Mouse (Mus musculus) thymus, adult 2 months (tissue): ENCODE data around the gene Trpc4.

Experiments
- CTCF ChIP-seq: fragments of 200-500 bp; IDR thresholded peaks from 2 replicates; pipeline ENCODE4 v1.5.1; 2012; ENCODE audit warnings: mild to moderate bottlenecking, control low read depth, low read length, moderate library complexity, borderline replicate concordance; ENCODE audit not compliant: control insufficient read depth, poor library complexity, insufficient read depth; ENCODE audit errors: extremely low read depth
- POLR2A ChIP-seq: fragments of 200-500 bp; IDR thresholded peaks from 2 replicates; pipeline ENCODE4 v1.6.1; 2012; ENCODE audit warnings: mild to moderate bottlenecking, low read length, control low read depth, moderate library complexity; ENCODE audit not compliant: control insufficient read depth, poor library complexity, insufficient read depth; ENCODE audit errors: extremely low read depth

DNA sequence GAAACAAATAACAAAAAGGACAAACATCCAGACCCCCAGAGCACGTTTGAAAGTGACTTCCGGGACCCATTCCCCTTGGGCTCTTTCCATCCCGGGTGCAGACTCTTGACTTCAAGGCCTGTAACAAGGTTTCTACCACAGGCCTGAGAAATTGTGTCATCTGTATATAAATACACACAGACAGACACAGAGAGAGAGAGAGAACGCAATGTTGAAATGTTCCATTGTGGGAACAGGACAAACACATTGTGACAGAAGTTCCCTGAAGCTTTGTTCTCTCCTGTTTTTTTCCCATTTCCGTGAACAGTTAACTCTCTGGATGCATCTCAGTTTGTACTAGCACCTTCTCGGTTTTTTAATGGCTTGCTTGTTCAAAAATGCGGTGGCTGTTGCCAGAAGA lies 118.8 kb downstream of the Trpc4 start:
- TF ChIP-seq CTCF (no peak), POLR2A (no peak)
